Mouse (Mus musculus): ENCODE results near the gene Ahnak2. TPM values are rescaled to one million over a fixed set of nuclear protein-coding genes. Genes with fewer than 3 reads are reported as not detected.

Gene Ahnak2
- polyA plus RNA-seq, 1 experiment from 2014 or later, result 0.50 TPM

DNA sequence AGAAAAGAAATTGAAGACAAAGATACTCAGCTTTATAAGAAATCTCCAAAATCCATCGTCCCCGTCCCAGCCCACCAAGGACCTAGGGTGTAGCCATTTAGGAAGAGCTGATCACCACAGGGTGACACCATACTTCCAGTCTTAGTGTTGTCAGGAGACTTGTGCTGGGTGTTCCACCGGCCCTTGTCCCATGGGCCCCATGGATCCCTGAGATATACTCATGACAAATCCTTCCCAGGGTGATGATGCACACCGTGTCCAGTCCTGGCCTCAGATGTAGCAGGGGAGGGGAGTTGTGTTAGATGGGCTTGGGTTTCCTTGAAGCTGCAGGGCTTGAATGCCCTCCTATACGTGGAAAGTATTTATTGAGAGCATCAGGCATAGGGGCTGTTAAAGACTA lies 44.6 kb downstream of the Ahnak2 start:
- no peak overlapping the region for H3K4me3 ChIP-seq (replicated peaks; ENCODE audit: low read depth, low read length)
- no peaks in the 10 kb centered on the region for H3K36me3 ChIP-seq (ENCODE audit: insufficient read depth, low read length)
- H3K27me3 ChIP-seq (ENCODE audit: insufficient read depth, low read length), result no peaks in the 10 kb centered on the region
- H3K27ac ChIP-seq, result no peak overlapping the region
- WGBS, result 80% methylated on average over 5 of the region's 5 CpGs
- DNase-seq (ENCODE audit: low spot score), result no peak
- H3K4me1 ChIP-seq (replicated peaks; ENCODE audit: insufficient read depth, low read length), result no peaks in the 10 kb centered on the region
- no peak for ATAC-seq (replicated peaks; ENCODE audit: low FRiP score, low read depth)
- H3K4me2 ChIP-seq (ENCODE audit: low read length), result no peak overlapping the region
- H3K9me3 ChIP-seq (replicated peaks; ENCODE audit: low read length), result no peaks in the 10 kb centered on the region
- no peak overlapping the region for H3K9ac ChIP-seq (ENCODE audit: low read depth, low read length)
- no peak for TF ChIP-seq CTCF (IDR thresholded peaks at IDR 0.05; ENCODE audit: low read depth)

DNA sequence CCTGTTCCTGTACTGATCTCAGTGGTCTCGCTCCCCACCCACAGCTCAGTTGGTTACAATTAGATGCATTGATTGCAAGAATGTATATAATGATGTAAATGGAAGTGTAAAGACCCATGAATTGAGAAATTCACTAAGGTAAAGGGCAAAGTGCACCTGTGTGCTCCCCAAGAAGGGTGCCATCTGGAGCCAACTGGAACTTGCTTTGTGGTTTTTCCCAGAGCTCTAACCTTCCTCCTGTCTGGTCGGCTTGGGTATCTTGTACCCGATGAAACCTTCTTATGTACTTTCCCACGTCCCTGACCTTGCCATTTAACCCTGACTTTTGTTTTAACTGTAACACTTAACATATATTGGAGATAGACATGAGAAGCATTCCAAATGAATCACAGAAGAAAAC lies 46.6 kb downstream of the Ahnak2 start:
- Histone ChIP-seq H3K4me3 (replicated peaks; ENCODE audit: low read depth, low read length) (no peak overlapping the region), H3K27ac (no peak overlapping the region), H3K4me2 (ENCODE audit: low read length) (no peak overlapping the region), H3K4me1 (replicated peaks; ENCODE audit: insufficient read depth, low read length) (no peaks in the 10 kb centered on the region), H3K9ac (ENCODE audit: low read depth, low read length) (no peak overlapping the region), H3K36me3 (ENCODE audit: insufficient read depth, low read length) (no peaks in the 10 kb centered on the region), H3K27me3 (ENCODE audit: insufficient read depth, low read length) (no peaks in the 10 kb centered on the region), H3K9me3 (replicated peaks; ENCODE audit: low read length) (no peaks in the 10 kb centered on the region)
- DNase-seq (ENCODE audit: low spot score) (no peak), ATAC-seq (replicated peaks; ENCODE audit: low FRiP score, low read depth) (no peak)
- whole genome bisulfite sequencing, result 68% methylated on average over 4 of the region's 4 CpGs
- no peak for TF ChIP-seq CTCF (IDR thresholded peaks at IDR 0.05; ENCODE audit: low read depth)

GRCm38 (mm10) chr12:112752399-112752798 lies 50.1 kb downstream of the Ahnak2 start:
- Histone ChIP-seq H3K27ac (no peak overlapping the region), H3K9me3 (replicated peaks; ENCODE audit: low read length) (no peaks in the 10 kb centered on the region), H3K4me3 (replicated peaks; ENCODE audit: low read depth, low read length) (no peak overlapping the region), H3K4me2 (ENCODE audit: low read length) (no peak overlapping the region), H3K27me3 (ENCODE audit: insufficient read depth, low read length) (no peaks in the 10 kb centered on the region), H3K4me1 (replicated peaks; ENCODE audit: insufficient read depth, low read length) (no peaks in the 10 kb centered on the region), H3K9ac (ENCODE audit: low read depth, low read length) (no peak overlapping the region), H3K36me3 (ENCODE audit: insufficient read depth, low read length) (no peaks in the 10 kb centered on the region)
- WGBS, result 40% methylated on average over 2 of the region's 2 CpGs
- TF ChIP-seq CTCF (IDR thresholded peaks at IDR 0.05; ENCODE audit: low read depth), result no peak
- DNase-seq (ENCODE audit: low spot score) (no peak), ATAC-seq (replicated peaks; ENCODE audit: low FRiP score, low read depth) (no peak)

- ATAC-seq (replicated peaks; ENCODE audit: low FRiP score, low read depth), result no peak
- WGBS, result 76% methylated on average over 12 of the region's 12 CpGs
These were observed 51.5 kb downstream of the Ahnak2 start for GRCm38 (mm10) chr12:112750976-112751375.

DNA sequence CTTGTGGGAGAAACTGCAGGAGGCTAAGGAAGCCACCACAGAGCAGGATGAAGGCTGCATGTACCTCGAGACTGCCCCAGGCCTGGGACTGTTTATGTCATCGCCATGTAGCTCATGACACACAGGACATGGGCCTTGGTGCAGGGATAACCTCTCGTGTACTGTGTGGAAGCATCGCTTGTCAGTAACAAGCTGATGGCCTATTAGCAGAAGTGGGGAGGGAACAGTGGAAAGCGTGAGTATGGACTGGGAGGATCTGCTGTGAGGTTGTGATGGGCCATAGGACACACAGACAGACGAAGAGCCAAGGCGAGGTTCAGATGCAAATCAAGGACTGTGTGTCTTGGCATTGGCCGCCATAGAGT lies 54.9 kb downstream of the Ahnak2 start:
- Histone ChIP-seq H3K27ac (no peak overlapping the region), H3K36me3 (ENCODE audit: insufficient read depth, low read length) (peaks cover 15% of the 10 kb centered on the region; the same call in 1 of the 2 replicates), H3K4me2 (ENCODE audit: low read length) (no peak overlapping the region), H3K4me3 (replicated peaks; ENCODE audit: low read depth, low read length) (no peak overlapping the region), H3K9ac (ENCODE audit: low read depth, low read length) (0 out of 2 replicates have a peak overlapping the region, but pooled peaks have one; percentile 27), H3K4me1 (replicated peaks; ENCODE audit: insufficient read depth, low read length) (no peaks in the 10 kb centered on the region), H3K27me3 (ENCODE audit: insufficient read depth, low read length) (no peaks in the 10 kb centered on the region), H3K9me3 (replicated peaks; ENCODE audit: low read length) (no peaks in the 10 kb centered on the region)
- ATAC-seq (replicated peaks; ENCODE audit: low FRiP score, low read depth) (no peak), DNase-seq (ENCODE audit: low spot score) (no peak)
- TF ChIP-seq CTCF (IDR thresholded peaks at IDR 0.05; ENCODE audit: low read depth), result no peak
- WGBS, result 74% methylated on average over 8 of the region's 8 CpGs

More at GRCm38 (mm10) chr12:112750976-112751375, 51.5 kb downstream of the Ahnak2 start:
- Histone ChIP-seq H3K4me1 (replicated peaks; ENCODE audit: insufficient read depth, low read length) (no peaks in the 10 kb centered on the region), H3K4me3 (replicated peaks; ENCODE audit: low read depth, low read length) (no peak overlapping the region), H3K27ac (no peak overlapping the region), H3K27me3 (ENCODE audit: insufficient read depth, low read length) (no peaks in the 10 kb centered on the region), H3K9me3 (replicated peaks; ENCODE audit: low read length) (no peaks in the 10 kb centered on the region), H3K36me3 (ENCODE audit: insufficient read depth, low read length) (no peaks in the 10 kb centered on the region), H3K9ac (ENCODE audit: low read depth, low read length) (no peak overlapping the region), H3K4me2 (ENCODE audit: low read length) (no peak overlapping the region)
- no peak for DNase-seq (ENCODE audit: low spot score)
- no peak for TF ChIP-seq CTCF (IDR thresholded peaks at IDR 0.05; ENCODE audit: low read depth)

GRCm38 (mm10) chr12:112746808-112747605 lies 55.5 kb downstream of the Ahnak2 start:
- Histone ChIP-seq H3K9me3 (replicated peaks; ENCODE audit: low read length) (no peaks in the 10 kb centered on the region), H3K4me1 (replicated peaks; ENCODE audit: insufficient read depth, low read length) (no peaks in the 10 kb centered on the region), H3K4me3 (replicated peaks; ENCODE audit: low read depth, low read length) (no peak overlapping the region), H3K4me2 (ENCODE audit: low read length) (no peak overlapping the region), H3K27ac (peak overlapping the region; percentile 27; the same call in 1 of the 2 replicates), H3K27me3 (ENCODE audit: insufficient read depth, low read length) (no peaks in the 10 kb centered on the region), H3K36me3 (ENCODE audit: insufficient read depth, low read length) (peaks cover 15% of the 10 kb centered on the region), H3K9ac (ENCODE audit: low read depth, low read length) (0 out of 2 replicates have a peak overlapping the region, but pooled peaks have one; percentile 27)
- TF ChIP-seq CTCF (IDR thresholded peaks at IDR 0.05; ENCODE audit: low read depth), result peak; percentile 84
- peak; percentile 18; the same call in 1 of the 2 replicates for ATAC-seq (replicated peaks; ENCODE audit: low FRiP score, low read depth)
- peak; percentile 85 for DNase-seq (ENCODE audit: low spot score)
- WGBS, result 25% methylated on average over 10 of the region's 10 CpGs
